Mouse (Mus musculus) spleen, postnatal 14 days (tissue): ENCODE measurements at regions not wholly inside any gene's neighbourhood (a gene's known extent, or its start where the extent isn't known, plus 50 kb on each side); places are given as distances from the start of the nearest gene placed in this dataset.

Experiments used
- DNase-seq, 2 experiments: peaks; one replicate each; pipeline ENCODE4 v3.0.0; 2021 to 2022; ENCODE audit warnings: low spot score in 2 of 2

DNA sequence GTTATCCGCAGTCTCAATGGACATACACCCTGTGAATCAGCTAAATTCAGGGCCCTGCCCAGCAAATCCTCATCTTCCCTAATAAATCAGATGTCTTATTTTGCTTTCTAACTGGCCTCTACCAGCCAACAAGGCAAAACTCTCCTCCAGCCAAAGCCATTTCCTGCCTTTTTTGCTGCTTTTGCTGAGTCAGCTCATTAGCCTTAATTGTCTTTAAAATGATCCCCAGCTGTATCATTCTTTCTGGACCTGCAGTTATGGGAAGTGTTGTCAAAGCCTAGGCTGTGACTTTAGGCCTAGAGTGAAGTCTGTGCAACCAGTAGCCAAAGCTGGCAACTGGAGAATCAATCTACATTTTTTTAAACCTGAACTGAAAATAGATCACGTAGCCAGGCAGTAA lies 81.4 kb downstream of the Mtpn start:
- DNase-seq = no peak

DNA sequence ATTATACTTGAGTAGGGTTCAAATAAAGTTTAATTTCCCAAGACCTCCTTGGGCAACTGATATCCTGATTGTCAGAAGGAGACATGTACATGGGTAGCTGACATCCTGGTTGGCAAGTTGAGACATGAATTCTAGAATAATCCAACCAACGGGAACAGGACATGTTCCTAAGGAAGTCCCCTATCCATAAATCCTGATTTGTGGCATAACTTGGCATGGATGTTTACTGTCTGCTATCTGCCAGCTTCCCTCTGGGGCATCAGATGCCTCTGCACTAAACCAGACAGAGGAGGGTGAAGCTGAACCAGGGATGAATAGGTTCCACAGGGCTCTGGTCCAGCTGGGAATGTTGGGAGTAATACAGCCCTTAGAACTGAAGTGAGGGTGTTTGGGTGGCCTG lies 94.7 kb downstream of the Mtpn start:
- DNase-seq = no peak

GRCm38 (mm10) chr6:35426301-35426700 lies 100.4 kb upstream of the Fam180a start:
- DNase-seq = no peak

- DNase-seq = no peak
Observed at GRCm38 (mm10) chr6:35424521-35424920, 98.6 kb upstream of the Fam180a start.

- peak in 1 of 2 experiments; percentile 2 for DNase-seq
Observed at GRCm38 (mm10) chr6:35420924-35421323, 95.0 kb upstream of the Fam180a start.

- DNase-seq = no peak
Observed at GRCm38 (mm10) chr6:35405044-35405443, 79.1 kb upstream of the Fam180a start.

DNA sequence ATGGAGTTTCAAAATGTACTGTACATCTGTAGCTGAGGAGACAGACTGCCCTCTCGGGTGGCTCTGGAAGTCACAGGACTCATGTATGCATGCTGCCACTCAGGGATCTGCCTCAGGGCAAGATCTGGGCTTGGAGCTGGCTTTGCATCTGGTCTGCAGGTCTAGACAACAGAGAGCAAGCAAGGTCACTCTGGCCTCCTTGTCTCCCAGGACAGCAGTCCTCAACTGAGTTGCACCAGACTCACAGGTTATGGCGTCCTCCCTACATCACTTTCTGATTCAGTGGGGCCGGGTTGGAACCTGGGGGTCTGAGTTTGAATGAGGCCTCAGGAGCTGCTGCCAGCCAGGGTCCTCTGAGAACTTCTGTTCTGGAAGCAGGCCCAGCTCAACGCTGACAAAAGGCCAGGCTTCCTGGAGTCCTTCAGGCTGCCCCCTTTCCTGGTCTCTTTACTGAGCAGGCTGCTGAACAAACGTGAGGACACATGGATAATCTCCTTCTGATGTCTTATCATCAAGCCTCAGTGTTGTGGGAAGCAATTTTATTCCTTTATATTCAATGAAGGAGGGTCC lies 77.5 kb upstream of the Fam180a start:
- DNase-seq = no peak

GRCm38 (mm10) chr6:35395726-35396125 lies 69.8 kb upstream of the Fam180a start:
- DNase-seq = no peak

DNA sequence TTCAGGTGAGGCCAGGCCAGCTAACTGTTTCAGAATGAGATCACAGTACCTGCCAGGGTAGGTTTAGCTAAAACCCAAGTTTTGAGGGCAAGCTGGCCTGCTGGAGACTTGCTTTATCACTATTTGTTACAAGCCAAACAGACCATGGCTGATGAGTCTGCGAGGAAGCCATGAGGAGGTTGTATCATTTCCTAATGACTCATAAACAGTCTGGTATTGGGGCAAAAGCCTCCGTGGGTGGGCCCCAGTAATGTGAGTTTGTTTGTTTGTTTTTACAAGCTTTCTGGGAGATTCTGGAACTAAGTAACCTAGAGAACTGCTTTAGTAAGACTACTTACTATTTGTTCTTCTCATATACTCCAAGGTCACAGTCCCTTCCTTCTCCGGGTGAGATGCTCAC lies 62.9 kb upstream of the Fam180a start:
- DNase-seq = no peak

DNA sequence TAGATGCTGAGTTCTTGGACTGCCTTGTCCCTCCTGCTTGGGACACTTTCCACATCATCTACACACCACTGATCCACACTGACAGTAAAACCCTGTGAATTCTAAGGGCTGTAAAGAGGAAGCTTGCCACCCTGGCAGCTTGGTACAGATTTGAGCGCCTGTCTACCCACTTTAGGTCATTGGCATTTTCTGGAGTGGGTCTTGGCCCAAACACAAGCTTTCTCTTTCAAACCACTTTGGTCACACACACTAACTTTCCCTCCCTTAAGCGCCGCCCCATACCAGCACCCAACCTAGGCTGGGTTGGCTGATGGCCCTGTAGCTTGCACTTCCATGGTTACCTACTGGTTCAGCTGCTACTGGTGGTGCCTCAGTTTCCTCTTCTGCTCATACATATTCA lies 55.6 kb upstream of the Fam180a start:
- no peak for DNase-seq

GRCm38 (mm10) chr6:35380721-35381466 lies 55.0 kb upstream of the Fam180a start:
- peak in 1 of 2 experiments; percentile 9 for DNase-seq

- peak; percentile 58 to 72 for DNase-seq
Observed at GRCm38 (mm10) chr6:35379890-35380289, 53.9 kb upstream of the Fam180a start.

DNA sequence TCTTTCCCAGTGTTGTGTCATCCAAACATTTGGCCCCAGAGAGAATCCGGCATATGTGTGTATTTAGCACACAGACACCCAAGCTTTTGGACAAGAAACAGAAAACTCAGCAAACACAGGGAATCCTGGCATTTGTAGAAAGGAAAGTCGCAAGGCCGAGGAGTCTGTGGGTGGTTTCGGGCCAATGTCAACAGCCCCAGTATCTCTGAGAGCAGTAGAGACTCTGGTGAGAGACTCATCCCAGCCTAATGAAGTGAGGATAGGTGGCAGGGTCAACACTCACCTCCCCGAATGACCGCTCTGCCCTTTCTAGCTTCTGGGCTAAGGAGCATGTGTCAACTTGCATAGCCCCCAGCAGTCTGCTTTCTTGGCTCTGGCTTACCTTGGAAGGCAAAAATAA lies 52.9 kb upstream of the Fam180a start:
- no peak for DNase-seq

GRCm38 (mm10) chr6:35377535-35377934 lies 51.6 kb upstream of the Fam180a start:
- DNase-seq = no peak

- no peak for DNase-seq
Observed at GRCm38 (mm10) chr6:35376526-35376925, 50.6 kb upstream of the Fam180a start.
